Mouse (Mus musculus) mature B cell (primary cell): ENCODE results near the gene Timm10b.

Experiments used
- in situ Hi-C: fragments of 300-500 bp; cut with MboI; formaldehyde crosslinking; loops from 2 replicates; pipeline ENCODE4 v1.14.3; 2019

Gene Timm10b

GRCm38 (mm10) chr7:105639756-105640155, at the start of gene Timm10b:
Timm10b (plus strand) TSS chr7:105640056.
- in situ Hi-C loops: loop anchor here (5.0 kb wide), 1 partner anchor 93 kb away; no protein-coding TSS in a partner anchor

DNA sequence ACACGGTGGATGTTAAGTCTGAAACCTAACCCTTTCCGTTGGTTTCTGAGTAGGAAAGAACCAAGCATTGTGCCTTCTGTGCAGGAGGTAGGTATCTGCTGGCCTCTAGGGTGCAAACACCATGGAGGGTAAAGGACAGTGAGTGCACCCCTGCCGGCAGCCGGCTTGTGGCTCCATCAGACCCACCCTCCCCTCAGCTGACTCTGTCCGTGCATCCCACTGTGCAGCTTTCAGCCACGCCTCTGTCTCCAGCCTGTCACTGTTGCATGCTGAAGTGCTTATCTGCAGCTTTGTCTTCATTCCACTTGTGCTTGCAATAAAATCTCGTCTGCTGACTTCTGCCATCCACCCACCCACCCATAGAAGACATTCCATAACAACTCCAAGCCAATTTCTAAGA, 49.8 kb upstream of the Timm10b start:
- in situ Hi-C loops: no loop called here

GRCm38 (mm10) chr7:105602860-105603623, 36.8 kb upstream of the Timm10b start:
- in situ Hi-C loops: no loop called here

GRCm38 (mm10) chr7:105608467-105608866, 31.4 kb upstream of the Timm10b start:
- in situ Hi-C loops: no loop called here

DNA sequence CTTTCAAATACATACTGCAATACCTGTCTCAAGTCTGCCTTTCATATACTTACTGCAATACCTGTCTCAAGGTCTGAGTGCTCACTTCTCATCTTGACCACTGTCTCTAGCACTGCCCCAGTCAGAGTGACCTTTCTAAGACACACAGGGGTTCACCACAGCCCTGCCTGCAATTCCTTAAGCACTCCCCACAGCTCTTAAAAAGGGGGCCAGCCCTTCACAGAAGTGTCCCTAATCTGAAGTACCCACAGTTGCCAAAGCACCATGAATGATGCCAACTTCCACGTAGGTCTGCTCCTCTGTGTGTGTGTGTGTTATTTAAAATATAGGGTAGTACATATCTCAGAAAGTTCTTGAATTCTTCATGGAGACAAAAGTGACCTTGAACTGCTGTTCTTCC, 28.1 kb upstream of the Timm10b start:
- in situ Hi-C loops: no loop called here

DNA sequence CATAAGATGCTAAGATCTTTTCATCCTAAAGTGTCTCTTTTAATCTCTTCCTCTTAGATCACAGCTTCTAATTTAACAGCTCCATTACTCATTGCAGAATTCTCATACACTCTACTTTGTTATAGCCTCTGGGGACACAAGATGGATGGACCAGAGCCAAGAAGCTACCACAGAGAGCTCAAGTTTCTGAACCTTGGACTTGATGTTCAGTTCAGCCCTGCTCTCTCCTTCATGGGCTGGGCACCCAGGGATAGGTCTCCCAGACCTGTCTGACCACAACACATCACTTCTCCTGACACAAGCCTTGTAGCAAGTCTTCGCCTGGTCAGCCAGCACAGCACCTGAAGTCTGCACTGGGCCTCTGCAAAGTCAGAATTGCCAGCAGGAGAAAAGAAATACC, 25.5 kb upstream of the Timm10b start:
- in situ Hi-C loops: no loop called here

DNA sequence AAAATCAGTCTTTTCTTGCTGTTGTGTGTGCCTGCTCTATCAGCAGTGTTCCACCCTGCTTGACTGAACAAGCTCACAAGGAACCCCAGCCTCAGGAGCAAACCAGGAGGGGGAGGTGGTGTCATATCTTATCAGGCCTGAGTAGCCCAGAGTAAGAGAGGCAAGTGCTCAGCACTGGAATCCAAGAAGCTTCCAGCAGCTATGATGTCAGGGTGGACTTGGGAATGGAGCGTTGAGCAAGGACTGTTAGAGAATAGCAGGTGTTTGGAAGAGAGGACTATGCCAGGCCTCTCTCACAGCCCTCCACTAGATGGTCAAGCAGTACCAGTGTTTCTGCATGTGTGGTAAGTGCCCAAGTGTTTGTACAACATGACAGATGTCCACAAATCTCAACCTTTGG, 24.1 kb upstream of the Timm10b start:
- in situ Hi-C loops: no loop called here

DNA sequence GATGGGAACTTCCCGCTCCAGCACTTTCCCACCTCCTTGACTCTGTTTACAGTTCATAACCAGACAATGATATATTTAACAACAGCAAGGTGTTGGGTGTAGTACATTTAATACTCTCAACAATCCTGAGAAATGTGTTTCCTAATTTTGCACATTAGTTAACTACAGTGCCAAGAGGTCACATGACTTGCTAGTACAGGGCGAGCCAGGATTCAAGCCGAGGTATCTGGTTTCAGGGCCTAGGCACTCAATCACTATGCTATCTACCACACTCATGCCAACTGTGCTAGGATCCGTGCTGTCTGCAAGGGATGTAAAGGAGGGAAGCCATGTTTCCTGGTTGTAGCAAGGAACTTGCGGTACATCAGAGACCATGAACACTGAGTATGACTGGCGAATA, 23.3 kb upstream of the Timm10b start:
- in situ Hi-C loops: no loop called here

DNA sequence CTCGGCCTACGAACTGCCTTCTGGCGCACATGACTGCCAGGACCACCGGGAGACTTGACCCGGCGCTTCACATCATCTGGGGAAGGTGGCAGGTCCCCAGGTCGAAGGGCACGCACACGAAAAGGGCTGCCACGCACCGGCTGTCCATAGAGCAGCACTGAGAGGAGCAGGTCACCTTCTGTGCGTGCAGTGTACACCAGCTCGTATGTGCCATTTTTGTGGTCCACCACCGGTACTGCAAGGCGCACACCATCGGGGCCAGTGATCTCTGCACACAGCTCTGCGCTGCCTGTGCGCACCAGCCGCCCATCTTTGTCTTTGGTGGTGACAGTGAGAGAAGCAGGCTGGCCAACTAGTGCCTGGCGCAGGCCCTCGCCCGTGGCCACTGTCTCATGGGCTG, 22.0 kb upstream of the Timm10b start:
- in situ Hi-C loops: no loop called here

- in situ Hi-C loops: no loop called here
Observed at GRCm38 (mm10) chr7:105619701-105620100, 20.2 kb upstream of the Timm10b start.

- in situ Hi-C loops: no loop called here
Observed at GRCm38 (mm10) chr7:105621053-105621452, 18.8 kb upstream of the Timm10b start.

DNA sequence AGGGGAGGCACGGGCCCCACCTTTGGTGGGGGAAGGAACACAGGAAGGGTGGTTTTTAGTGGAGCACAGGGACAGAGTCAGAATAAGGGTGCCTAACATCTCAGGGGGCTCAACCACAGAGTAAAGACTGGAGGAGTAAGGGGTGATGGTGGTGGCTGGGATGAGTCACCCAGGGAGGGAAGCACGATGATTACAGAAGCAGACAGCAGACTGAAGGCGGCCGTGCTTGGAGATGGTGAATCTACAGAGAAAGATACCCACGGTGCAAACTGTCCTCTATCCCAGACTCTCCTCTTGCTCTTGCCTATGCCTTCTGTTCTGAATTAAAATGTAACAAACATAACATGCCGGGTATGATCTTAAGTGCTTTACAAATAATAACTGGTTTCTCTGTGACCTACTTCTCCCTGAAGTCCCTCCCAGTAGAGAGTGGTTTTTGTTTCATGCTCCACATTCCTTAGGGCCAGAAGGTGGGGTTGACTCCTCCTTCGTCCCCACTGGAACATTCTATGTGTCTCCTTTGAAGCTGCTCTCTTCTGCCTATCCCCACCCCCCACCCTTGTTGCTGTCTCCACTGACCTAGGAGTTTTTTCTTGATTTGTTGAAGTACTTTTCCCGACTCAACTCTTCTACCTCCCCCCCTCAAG, 18.1 kb upstream of the Timm10b start:
- in situ Hi-C loops: no loop called here

DNA sequence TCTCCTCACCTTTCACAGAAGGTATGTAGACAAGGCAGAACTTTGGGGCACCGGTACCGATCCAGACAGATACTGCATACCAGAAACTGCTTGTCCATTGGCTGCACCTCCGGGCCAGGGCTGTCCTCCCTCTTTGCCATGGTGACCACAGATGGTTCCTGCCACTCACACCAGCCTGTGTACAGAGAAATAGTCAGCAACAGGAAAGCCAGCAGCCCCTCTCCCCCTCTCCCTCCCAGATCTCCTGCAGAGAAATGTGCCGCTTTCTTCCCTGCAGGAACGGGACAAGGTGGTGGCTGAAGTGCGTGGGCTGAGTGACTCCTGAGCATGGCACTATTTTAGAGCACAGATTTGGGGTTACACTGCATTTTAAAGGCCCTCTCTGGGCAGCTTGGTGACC, 14.5 kb upstream of the Timm10b start:
- in situ Hi-C loops: no loop called here

- in situ Hi-C loops: no loop called here
Observed at GRCm38 (mm10) chr7:105628633-105629032, 11.2 kb upstream of the Timm10b start.

DNA sequence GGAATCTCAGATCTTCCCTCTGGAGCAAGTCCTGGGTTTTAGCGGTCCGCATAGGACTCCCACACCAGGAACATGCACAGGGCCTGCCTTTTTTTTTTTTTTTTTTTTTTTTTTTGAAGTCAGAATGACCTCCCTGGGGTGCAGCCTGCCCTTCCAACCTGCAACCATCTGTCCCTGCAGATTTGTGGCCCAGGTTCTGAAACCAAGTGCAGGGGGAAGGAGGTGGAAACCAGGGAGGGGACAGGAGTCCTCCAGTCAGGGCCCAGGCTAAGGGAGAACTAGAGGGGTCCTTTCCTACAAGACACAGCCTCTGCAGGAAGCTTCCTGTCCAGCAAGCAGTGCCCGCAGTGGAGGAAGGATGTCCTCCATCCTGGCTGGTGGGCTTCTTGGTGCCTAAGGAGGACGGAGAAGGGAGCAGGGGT, 7.3 kb upstream of the Timm10b start:
- in situ Hi-C loops: no loop called here

GRCm38 (mm10) chr7:105633127-105633800, 6.6 kb upstream of the Timm10b start, which contains the start of gene Trim3:
Trim3 (minus strand) TSS chr7:105633571.
- in situ Hi-C loops: no loop called here

- in situ Hi-C loops: no loop called here
Observed at GRCm38 (mm10) chr7:105633801-105634135, 6.1 kb upstream of the Timm10b start.

DNA sequence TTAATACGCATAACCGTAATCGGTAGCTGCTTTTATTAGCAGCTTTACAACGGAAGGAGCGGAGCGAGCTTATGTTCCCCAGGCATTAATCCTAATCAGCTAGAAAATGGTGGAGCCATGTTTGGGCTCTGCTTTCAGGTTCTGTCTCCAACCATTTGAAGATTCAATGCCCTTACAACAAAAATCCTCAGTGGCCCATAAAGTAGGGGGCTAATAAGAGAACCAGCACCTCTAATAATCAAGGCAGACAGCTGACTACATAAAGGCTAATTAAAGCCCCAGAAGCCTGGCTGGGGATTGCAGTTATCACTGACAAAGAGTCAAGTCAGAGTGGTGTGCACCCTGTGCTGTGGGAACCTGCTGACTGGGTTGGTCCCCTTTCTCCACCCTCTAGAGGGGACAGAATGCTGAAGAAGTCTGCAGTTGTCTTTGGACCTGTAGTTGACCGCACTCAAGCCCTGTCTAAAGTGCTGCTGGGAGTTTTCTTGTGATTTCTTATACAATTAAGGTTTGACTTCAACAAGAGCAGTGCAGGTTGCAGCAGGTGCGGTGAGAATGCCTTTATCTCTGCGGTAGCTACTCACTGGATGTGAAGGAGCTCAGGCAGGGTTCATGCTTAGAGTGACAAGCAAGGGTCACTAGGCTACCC, 5.5 kb upstream of the Timm10b start:
- in situ Hi-C loops: no loop called here

DNA sequence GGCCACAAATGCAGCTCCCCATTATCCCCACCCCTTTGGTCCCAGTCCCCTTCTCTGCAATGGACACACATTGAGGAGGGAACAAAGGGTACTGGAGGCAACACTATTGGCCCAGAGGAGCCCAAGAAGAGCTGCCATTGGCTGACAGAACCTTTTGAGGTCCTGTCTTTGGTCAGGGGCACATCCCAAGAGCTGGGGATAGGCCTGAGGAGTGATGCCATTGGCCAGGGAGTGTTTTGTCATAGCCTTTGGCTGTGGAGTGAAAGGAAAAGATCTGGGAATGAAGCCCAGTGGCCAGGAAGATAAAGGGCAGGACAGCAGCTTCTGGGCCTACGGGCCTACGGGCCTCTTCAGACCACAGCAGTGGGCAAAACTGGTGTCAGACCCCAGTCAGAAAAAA, 4.1 kb upstream of the Timm10b start:
- in situ Hi-C loops: no loop called here

GRCm38 (mm10) chr7:105638776-105639175, 1.1 kb upstream of the Timm10b start:
- in situ Hi-C loops: no loop called here

GRCm38 (mm10) chr7:105639304-105639703, 552 bp upstream of the Timm10b start:
- in situ Hi-C loops: no loop called here

- in situ Hi-C loops: loop anchor here (5.0 kb wide), 1 partner anchor 92 kb away; no protein-coding TSS in a partner anchor
Observed at GRCm38 (mm10) chr7:105640233-105640893, 507 bp downstream of the Timm10b start, which contains the start of the genes Arfip2 and Gm45799. Arfip2 (minus strand) TSS chr7:105640416. Gm45799 (plus strand) TSS chr7:105640552.
